In the genomic region with DNA sequence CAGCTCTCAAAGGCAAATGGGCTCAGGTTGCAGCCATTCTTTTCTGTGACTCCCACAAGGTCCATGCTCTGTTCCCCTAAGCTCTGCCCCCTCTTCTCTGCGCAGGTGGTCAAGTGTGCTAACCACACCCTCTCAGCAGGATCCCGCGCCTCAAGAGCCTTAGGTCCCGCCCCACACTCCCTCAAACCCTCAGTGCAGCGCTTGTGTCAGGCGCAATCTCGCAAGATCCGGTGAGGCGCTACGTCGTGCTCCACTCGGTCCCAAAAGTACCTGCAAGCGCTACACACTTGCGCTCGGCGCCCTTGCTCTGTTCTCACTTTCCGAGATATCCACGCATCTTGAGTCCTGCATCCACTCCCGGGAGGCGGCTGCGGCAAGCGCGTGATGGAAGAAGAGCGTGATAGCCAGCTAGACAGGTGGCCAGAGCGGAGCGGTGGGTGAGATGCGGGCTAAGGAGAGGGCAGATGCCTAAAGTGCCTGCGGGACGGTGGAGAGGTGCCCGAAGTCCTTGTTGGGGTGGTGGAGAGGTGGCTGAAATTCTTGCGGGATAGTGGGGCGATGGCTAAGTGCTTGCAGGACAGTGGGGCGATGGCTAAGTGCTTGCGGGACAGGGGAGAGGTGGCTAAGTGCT, we compare ENCODE assay signal across 8 mouse cellular contexts. TPM values are rescaled to one million over a fixed set of nuclear protein-coding genes. Genes with fewer than 3 reads are reported as not detected.
DNase-seq lines count a peak whose midpoint lies in the region; ATAC-seq lines count a peak whose summit lies in the region.

No protein-coding gene starts in this region.

- peak; percentile 15 to 29 for DNase-seq in urinary bladder, adult 18-20 months (ENCODE audit: low spot score in 2 of 2)
- no peak for DNase-seq in urinary bladder, postnatal 10 days (ENCODE audit: low spot score)
- peak; percentile 13 for DNase-seq in embryo, embryonic 9.5 days (ENCODE audit: extremely low spot score)
- DNase-seq in heart, postnatal 14 days: peak; percentile 2 to 31
- DNase-seq in kidney, postnatal 25 days: peak; percentile 6 to 69
- DNase-seq in lung, postnatal 14 days: peak; percentile 38
- DNase-seq in right cerebral cortex, postnatal 14 days: peak; percentile 25

- no peak for ATAC-seq in monocyte, adult 5-6 weeks (replicated peaks; ENCODE audit: insufficient number of reproducible peaks, low FRiP score, low TSS enrichment, poor library complexity, severe bottlenecking)

- intact Hi-C loops in heart, postnatal 14 days (cut with DNase I): no loop called here

RNA-seq across cellular contexts. Expression of a gene that starts 25.8 kb away (rescaled TPM):
- total RNA-seq in heart, postnatal 14 days (2021): not detected
- not detected in 3 replicates for total RNA-seq in monocyte, adult 5-6 weeks (2017)

RNA-seq across cellular contexts. Expression of a gene that starts 33.4 kb away (rescaled TPM):
- not detected for total RNA-seq in heart, postnatal 14 days (2021)
- not detected in 3 replicates for total RNA-seq in monocyte, adult 5-6 weeks (2017)
